Mouse (Mus musculus) T-helper 17 cell (primary cell): ENCODE measurements around the gene Stx6.

Experiments used
- in situ Hi-C, 2 experiments: fragments of 300-600 bp; cut with MboI, MseI; formaldehyde crosslinking; loops; 1 replicate in 1 of 2; 2 replicates in 1 of 2; pipeline ENCODE4 v1.15.1; 2025; ENCODE audit warnings: high pct_unique_total_duplicates in 2 of 2

The Stx6 gene

GRCm38 (mm10) chr1:155158141-155158969, at the start of gene Stx6:
Gene Stx6 (plus strand): TSS chr1:155158715.
- in situ Hi-C loops = loop anchor here (5.0 to 25.0 kb wide), 3 partner anchors 56 to 1754 kb away; no protein-coding TSS in a partner anchor

DNA sequence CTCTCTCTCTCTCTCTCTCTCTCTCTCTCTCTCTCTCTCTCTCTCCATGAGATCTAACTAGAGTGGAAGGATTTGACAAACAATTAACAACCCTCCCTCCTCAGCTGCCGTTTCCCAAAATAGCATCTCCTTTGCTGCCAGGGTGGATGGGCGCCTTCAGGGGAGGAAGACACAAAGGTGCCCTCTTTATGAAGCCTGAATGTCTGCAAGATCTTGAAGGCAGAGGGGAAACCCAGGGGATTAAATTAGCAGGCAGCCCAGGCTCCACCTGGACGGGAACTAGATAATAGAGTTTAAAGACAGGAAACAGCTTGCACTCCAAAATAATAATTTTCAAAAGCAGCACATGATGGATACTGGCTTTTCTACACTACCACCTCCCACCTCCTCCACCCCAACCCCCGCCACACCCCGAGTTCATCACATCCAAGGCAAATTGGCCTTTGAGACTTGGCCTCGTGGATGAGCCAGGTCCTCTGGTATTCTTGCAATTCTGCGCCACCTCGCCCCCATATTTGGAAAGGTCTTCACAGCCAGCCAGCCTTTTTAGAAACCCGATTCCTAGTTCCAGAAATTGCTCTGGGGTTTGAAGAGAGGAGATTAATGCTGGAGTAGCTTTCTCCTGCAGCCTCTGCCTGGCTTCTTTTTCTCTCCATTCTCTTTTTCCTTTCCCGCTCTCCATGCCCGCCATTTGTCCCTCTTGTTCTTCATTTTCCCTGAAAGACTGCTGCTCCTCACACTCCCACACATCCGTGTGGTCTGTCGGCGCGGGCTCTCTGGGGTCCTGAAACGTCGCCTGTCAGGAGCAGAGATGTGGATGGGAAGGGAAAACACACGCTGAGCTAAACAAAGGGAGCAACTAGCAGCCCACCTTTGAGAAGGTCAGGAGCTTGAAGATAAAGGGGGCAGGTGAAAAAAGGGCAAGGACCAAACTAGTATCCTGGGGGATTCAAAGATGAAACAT, 48.8 kb upstream of the Stx6 start:
- in situ Hi-C loops = no loop called here

DNA sequence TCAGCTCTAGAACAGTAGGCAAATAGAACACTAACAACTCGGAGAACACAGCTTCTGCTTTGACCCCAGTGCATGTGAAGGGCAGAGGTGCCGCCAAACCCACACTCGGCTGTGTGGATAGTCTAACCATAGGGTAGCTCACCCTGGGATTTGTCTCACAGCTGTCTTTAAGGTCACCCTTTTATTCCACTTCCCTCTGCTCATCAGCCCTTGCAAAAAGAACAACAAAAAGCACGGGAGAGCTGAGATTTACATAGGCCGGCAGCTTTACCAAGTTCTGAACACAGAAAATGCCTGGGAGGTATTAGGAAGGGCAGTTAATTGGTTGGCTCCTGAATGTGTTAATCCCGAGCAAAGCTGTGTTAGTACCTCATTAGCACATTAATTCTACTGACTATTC, 47.0 kb upstream of the Stx6 start:
- in situ Hi-C loops = no loop called here

GRCm38 (mm10) chr1:155112118-155112517, 46.4 kb upstream of the Stx6 start:
- in situ Hi-C loops = no loop called here

- in situ Hi-C loops = no loop called here
Observed at GRCm38 (mm10) chr1:155112875-155113274, 45.6 kb upstream of the Stx6 start.

- in situ Hi-C loops = no loop called here
Observed at GRCm38 (mm10) chr1:155113946-155114345, 44.6 kb upstream of the Stx6 start.

DNA sequence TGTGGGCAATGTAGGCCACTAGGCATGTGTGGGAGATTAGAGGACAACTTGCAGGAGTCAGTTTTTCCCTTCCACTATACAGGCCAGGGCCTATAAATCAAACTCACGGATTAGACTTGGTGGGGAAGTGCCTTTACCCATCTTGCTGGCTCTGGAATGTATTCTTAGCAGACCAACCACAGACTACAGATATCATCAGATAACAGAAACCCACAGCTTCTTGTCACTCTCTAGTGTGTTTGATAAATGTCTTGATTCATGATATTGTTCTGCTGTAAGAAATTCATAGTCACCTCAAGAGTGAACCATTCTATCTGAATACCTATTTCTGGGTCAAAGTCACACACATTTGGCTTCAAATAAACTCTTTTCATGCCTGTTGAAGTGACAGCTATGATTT, 38.8 kb upstream of the Stx6 start:
- in situ Hi-C loops = loop anchor here in 1 of 2 experiments (5.0 kb wide), 1 partner anchor 337 kb away; no protein-coding TSS in a partner anchor

DNA sequence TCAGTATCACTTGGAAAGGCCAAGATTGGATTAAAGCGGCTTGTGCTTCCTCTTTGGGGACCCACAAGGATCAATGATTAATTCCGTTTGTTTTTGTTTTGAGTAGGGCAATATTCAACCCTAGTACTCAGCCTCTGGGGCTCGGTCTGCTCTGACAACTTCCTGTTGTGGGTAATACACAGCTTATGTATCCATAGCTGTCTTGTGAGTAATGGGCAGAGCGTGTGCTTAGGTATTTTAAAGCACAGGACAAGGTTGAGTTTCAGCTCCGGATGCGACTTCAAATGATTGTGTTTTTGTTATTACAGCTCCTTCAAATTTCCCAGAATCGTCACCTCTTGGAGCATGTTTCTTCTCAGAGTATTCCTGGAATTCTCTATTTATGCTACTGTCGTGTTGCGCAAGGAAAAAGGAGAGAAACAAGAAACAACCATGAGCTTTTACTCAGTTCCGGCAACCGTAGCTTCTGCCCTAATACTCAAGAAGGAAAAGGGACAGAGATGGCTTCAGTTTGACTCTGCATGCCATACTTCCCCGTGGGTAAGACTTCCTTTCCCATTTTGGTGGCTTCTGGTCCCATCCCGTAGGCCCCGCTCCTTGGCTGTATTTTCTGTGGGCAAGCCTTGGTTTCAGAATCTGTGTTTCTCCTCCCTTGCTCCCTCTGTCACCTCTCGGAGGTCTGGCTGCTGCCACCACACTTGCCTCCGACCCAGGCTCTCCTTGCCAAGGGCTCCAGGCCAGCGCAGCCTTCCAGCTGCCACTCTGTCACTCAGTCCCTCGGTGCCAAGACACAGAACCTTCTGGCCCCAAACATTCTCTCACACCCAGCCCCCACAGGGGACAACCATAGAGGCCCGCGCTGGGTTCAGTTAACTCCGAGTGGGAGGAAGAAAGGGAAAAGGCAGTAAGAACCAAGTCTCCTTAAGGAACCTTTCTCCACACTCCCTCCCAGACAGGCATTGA, 36.3 kb upstream of the Stx6 start:
- in situ Hi-C loops = loop anchor here in 1 of 2 experiments (5.0 kb wide), 1 partner anchor 340 kb away; no protein-coding TSS in a partner anchor

DNA sequence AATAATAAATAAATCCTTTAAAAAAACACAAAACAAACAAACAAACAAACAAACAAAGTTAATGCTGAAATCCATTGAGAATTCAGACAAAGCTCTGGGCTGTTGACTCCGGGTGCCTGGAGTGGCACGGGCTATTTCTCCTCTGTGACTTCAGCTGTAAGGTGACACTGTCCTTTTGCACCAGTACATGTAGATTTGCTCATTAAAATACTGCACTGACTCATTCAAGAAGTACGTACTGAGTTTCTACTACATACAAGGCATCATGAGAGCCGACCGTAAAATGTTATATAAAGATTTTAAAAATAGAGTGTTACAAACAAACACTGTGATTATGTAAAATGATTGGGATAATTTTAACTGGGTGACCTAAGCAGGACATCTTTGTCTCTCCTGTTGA, 34.1 kb upstream of the Stx6 start:
- in situ Hi-C loops = loop anchor here in 1 of 2 experiments (5.0 kb wide), 1 partner anchor 342 kb away; no protein-coding TSS in a partner anchor

GRCm38 (mm10) chr1:155126716-155127115, 31.8 kb upstream of the Stx6 start:
- in situ Hi-C loops = no loop called here

- in situ Hi-C loops = no loop called here
Observed at GRCm38 (mm10) chr1:155127429-155127934, 31.0 kb upstream of the Stx6 start.

DNA sequence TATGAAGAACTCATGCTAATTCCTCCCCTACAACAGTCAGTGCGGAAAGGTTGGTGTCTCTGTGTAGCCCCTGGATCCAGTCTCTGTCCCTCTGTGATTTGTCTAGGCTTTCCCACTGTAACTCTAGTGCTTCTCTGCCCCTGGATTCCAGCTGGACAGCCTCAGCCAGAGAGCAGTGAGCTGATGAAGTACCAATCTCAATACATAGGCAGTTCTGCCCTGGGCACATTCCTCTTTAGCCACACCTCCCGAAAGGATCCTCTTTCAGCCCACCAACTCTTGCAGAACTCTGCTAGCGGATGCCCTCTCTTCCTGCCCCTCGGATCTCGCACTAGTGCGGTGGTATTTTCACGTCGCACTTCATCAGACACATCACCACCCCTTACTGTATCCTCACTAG, 23.6 kb upstream of the Stx6 start:
- in situ Hi-C loops = loop anchor here in 1 of 2 experiments (5.0 kb wide), 1 partner anchor 33 kb away; no protein-coding TSS in a partner anchor

DNA sequence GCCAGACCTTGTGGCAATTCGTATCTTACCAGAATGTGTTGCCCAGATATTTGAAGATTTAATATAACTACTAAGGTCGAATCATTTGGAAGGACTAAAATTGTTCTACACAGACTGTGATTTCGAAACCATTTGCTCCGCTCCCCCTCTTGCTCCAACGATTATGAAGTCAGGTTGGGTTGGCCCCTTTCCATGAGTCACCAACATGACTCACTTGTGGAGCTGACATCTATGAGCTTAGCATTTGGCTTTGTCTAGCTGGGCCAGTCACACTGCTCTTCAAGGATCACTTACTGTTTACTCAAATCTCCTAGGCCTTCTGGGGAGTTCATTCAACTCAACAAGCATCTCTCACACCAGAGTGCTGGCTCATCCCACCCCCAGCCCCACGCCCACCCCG, 19.7 kb upstream of the Stx6 start:
- in situ Hi-C loops = loop anchor here in 1 of 2 experiments (5.0 kb wide), 1 partner anchor 36 kb away; no protein-coding TSS in a partner anchor

GRCm38 (mm10) chr1:155140076-155140475, 18.4 kb upstream of the Stx6 start:
- in situ Hi-C loops = loop anchor here in 1 of 2 experiments (10.0 kb wide), 1 partner anchor 85 kb away; no protein-coding TSS in a partner anchor

GRCm38 (mm10) chr1:155145620-155146019, 12.9 kb upstream of the Stx6 start:
- in situ Hi-C loops = loop anchor here in 1 of 2 experiments (10.0 kb wide), 1 partner anchor 91 kb away; no protein-coding TSS in a partner anchor

- in situ Hi-C loops = loop anchor here in 1 of 2 experiments (10.0 kb wide), 1 partner anchor 92 kb away; no protein-coding TSS in a partner anchor
Observed at GRCm38 (mm10) chr1:155146572-155146980, 11.9 kb upstream of the Stx6 start, which contains the start of gene Mr1. Gene Mr1 (minus strand): TSS chr1:155146814.

GRCm38 (mm10) chr1:155147228-155147627, 11.3 kb upstream of the Stx6 start:
- in situ Hi-C loops = loop anchor here in 1 of 2 experiments (10.0 kb wide), 1 partner anchor 92 kb away; no protein-coding TSS in a partner anchor

DNA sequence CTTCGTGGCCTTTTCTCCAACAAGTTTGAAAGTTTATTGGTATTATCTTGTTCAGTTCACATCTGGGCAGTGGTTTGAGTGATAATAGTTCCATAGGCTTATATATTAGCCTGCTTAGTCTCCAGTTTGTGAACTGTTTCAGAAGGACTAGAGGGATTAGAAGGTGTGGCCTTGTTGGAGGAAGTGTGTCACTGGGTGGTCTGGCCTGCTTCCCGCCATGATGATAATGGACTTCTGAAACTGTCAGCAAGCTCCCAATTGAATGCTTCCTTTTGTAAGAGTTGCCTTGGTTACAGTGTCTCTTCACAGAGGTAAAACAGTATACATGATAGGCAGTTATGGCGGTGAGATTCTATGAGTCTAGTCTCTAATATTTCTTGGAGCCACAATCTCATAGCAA, 9.1 kb upstream of the Stx6 start:
- in situ Hi-C loops = loop anchor here in 1 of 2 experiments (10.0 kb wide), 1 partner anchor 95 kb away; no protein-coding TSS in a partner anchor

DNA sequence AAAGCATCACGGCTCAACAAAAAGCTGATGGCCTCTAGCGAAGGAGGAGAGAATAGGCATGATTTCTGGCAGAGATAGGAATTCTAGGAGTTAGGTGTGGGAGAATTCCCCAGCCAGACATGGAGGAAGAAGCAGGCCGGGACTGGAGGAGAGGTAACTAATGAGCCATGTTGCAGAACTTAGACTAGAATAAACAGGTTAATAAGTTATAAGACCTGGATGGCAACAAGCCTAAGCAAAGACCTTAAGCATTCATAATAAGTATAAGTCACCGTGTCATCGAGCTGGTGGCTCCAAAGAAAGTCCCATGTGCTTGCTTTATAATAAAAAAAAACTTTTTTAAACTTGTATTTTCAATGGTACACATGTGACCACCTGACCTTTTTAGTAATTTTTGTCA, 7.7 kb upstream of the Stx6 start:
- in situ Hi-C loops = loop anchor here in 1 of 2 experiments (25.0 kb wide), 1 partner anchor 1761 kb away; no protein-coding TSS in a partner anchor

DNA sequence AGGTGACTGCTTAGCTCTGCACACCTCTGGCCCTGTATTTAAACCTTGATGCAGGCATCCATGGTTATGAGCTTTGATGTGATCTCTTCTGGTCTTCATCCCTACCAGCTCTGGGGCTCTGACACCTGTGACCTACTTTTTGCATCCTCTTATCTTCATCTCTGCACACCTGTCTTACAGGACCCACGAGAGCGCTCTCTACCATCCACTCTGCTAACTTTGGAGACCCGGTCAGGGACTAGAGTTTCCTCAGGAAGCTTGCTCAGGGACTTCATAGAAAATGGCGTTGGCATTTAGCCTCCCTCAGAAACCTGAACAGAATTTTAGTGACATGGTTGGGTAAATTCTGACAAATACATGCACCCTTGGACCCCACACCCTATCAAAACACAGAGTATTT, 4.6 kb upstream of the Stx6 start:
- in situ Hi-C loops = loop anchor here in 1 of 2 experiments (25.0 kb wide), 1 partner anchor 1758 kb away; no protein-coding TSS in a partner anchor
